Mouse (Mus musculus) kidney, adult 8-10 months (tissue): ENCODE results near the gene Sec23b.
"Not testable (repeated sequence)": the region's sequence is repeated elsewhere in the genome, so short reads cannot be mapped to it uniquely, and the experiment has no call there.

Experiments used
- DNase-seq, 2 experiments: peaks; one replicate each; pipeline ENCODE4 v3.0.0; 2022

Gene Sec23b

GRCm38 (mm10) chr2:144555820-144556552 is at the start of gene Sec23b:
Gene Sec23b, plus strand, starts transcription at chr2:144556229.
- DNase-seq: peak; percentile 97 to 98

GRCm38 (mm10) chr2:144514619-144515018 is 41.4 kb upstream of the Sec23b start:
- no peak for DNase-seq

- no peak for DNase-seq
Observed at GRCm38 (mm10) chr2:144519772-144520171, 36.3 kb upstream of the Sec23b start.

GRCm38 (mm10) chr2:144525856-144526255 is 30.2 kb upstream of the Sec23b start:
- no peak for DNase-seq

GRCm38 (mm10) chr2:144526981-144527820 is 28.8 kb upstream of the Sec23b start, which contains the start of the genes Dzank1 and Polr3f:
Gene Dzank1, minus strand, starts transcription at chr2:144527414.
Gene Polr3f, plus strand, starts transcription at chr2:144527718.
- peak; percentile 98 for DNase-seq

GRCm38 (mm10) chr2:144527821-144528174 is 28.2 kb upstream of the Sec23b start:
- DNase-seq: no peak

GRCm38 (mm10) chr2:144537123-144537522 is 18.9 kb upstream of the Sec23b start:
- DNase-seq: peak in 1 of 2 experiments; percentile 54

- DNase-seq: no peak
Observed at GRCm38 (mm10) chr2:144541246-144541645, 14.8 kb upstream of the Sec23b start.

GRCm38 (mm10) chr2:144543670-144544069 is 12.4 kb upstream of the Sec23b start:
- no peak for DNase-seq

- DNase-seq: peak; percentile 66 to 81
Observed at GRCm38 (mm10) chr2:144544630-144545029, 11.4 kb upstream of the Sec23b start.

GRCm38 (mm10) chr2:144545061-144545460 is 11.0 kb upstream of the Sec23b start:
- no peak for DNase-seq

GRCm38 (mm10) chr2:144545481-144545880 is 10.5 kb upstream of the Sec23b start:
- DNase-seq: peak; percentile 66 to 88

- DNase-seq: no peak
Observed at GRCm38 (mm10) chr2:144547559-144547958, 8.5 kb upstream of the Sec23b start.

GRCm38 (mm10) chr2:144550529-144550928 is 5.5 kb upstream of the Sec23b start, which contains the start of gene Rbbp9:
Gene Rbbp9, minus strand, starts transcription at chr2:144550869.
- peak; percentile 65 to 66 for DNase-seq

- DNase-seq: no peak
Observed at GRCm38 (mm10) chr2:144553905-144554304, 2.1 kb upstream of the Sec23b start.

- no peak for DNase-seq
Observed at GRCm38 (mm10) chr2:144555286-144555819, 676 bp upstream of the Sec23b start.

- DNase-seq: no peak
Observed at GRCm38 (mm10) chr2:144588723-144589122, 32.7 kb downstream of the Sec23b start.

- not testable (repeated sequence) for DNase-seq
Observed at GRCm38 (mm10) chr2:144593036-144593435, 37.0 kb downstream of the Sec23b start.

- peak; percentile 82 to 85 for DNase-seq
Observed at GRCm38 (mm10) chr2:144593951-144594651, 38.1 kb downstream of the Sec23b start, which contains the start of gene Smim26. Gene Smim26, plus strand, starts transcription at chr2:144594054.

GRCm38 (mm10) chr2:144598006-144598405 is 42.0 kb downstream of the Sec23b start:
- DNase-seq: no peak

- DNase-seq: peak; percentile 92 to 93
Observed at GRCm38 (mm10) chr2:144599831-144600687, 44.0 kb downstream of the Sec23b start, which contains the start of gene Dtd1. Gene Dtd1, plus strand, starts transcription at chr2:144599897.

GRCm38 (mm10) chr2:144601576-144601975 is 45.5 kb downstream of the Sec23b start:
- DNase-seq: no peak
